Mouse (Mus musculus): Measurements from ENCODE around the gene Notch2.

GRCm38 (mm10) chr3:98146471-98147410 lies 133.4 kb downstream of the Notch2 start:
- TF ChIP-seq CTCF (IDR thresholded peaks at IDR 0.05) (no peak), EP300 (IDR thresholded peaks at IDR 0.05) (no peak)

Measured in lung, postnatal 0 days (tissue).